Mouse (Mus musculus) intestine, embryonic 14.5 days (tissue): ENCODE data around the gene Txndc17. TPM values are rescaled to one million over a fixed set of nuclear protein-coding genes. Genes with fewer than 3 reads are reported as not detected.
"Not testable (repeated sequence)": the region's sequence is repeated elsewhere in the genome, so short reads cannot be mapped to it uniquely, and the experiment has no call there.

Experiments
- ATAC-seq: fragments of 200-750 bp; cut with Nextera tagmentation; replicated peaks from 2 replicates; pipeline ENCODE4 v1.8.0; 2017; ENCODE audit warnings: low read depth, moderate number of reproducible peaks, moderate TSS enrichment, moderate library complexity; ENCODE audit not compliant: low FRiP score, low TSS enrichment
- DNase-seq: peaks from one replicate; pipeline ENCODE4 v3.0.0-alpha.2; 2018; ENCODE audit warnings: low spot score
- H3K27ac ChIP-seq: fragments of 300-500 bp; sonication (generic); 2 replicates; pipeline ENCODE4 v1.5.1; 2014; ENCODE audit warnings: low read depth, mild to moderate bottlenecking, control low read depth
- H3K27me3 ChIP-seq: fragments of 300-500 bp; sonication (generic); replicated peaks from 2 replicates; pipeline ENCODE4 v1.6.1; 2014; ENCODE audit warnings: low read length, control low read depth; ENCODE audit not compliant: control insufficient read depth, insufficient read depth
- H3K36me3 ChIP-seq: fragments of 300-500 bp; sonication (generic); 2 replicates; pipeline ENCODE4 v1.6.1; 2014; ENCODE audit warnings: low read length, control low read depth; ENCODE audit not compliant: control insufficient read depth, insufficient read depth
- H3K4me1 ChIP-seq: fragments of 300-500 bp; sonication (generic); replicated peaks from 2 replicates; pipeline ENCODE4 v1.6.1; 2014; ENCODE audit warnings: low read length, control low read depth, mixed read lengths; ENCODE audit not compliant: control insufficient read depth, insufficient read depth
- H3K4me2 ChIP-seq: fragments of 300-500 bp; sonication (generic); 2 replicates; pipeline ENCODE4 v1.6.1; 2014; ENCODE audit warnings: low read length
- H3K4me3 ChIP-seq: fragments of 300-500 bp; sonication (generic); 2 replicates; pipeline ENCODE4 v1.5.1; 2014; ENCODE audit warnings: low read depth, low read length, control low read depth, mixed read lengths
- H3K9ac ChIP-seq: fragments of 300-500 bp; sonication (generic); 2 replicates; pipeline ENCODE4 v1.6.1; 2014; ENCODE audit warnings: mild to moderate bottlenecking, low read length
- H3K9me3 ChIP-seq: fragments of 300-500 bp; sonication (generic); 2 replicates; pipeline ENCODE4 v1.6.1; 2016; ENCODE audit warnings: low read length, control low read depth; ENCODE audit not compliant: control insufficient read depth
- WGBS: fragments of 180-500 bp; shearing (Covaris S2); extraction: QIAGEN DNeasy Blood & Tissue Kit; methylation state at CpG from one replicate; pipeline ENCODE4 v1.1.7; 2014; 5-methylcytosine and 5-hydroxymethylcytosine counted together
- polyA plus RNA-seq: library from polyadenylated mRNA; unstranded; fragments of >200 nt; fragmentation: Nextera tagmentation; extraction: Ambion mirVana; gene quantifications from 2 replicates; pipeline ENCODE4 v1.2.1, GENCODE M21; 2014

Gene Txndc17
- polyA plus RNA-seq, result 256 and 268 TPM in 2 replicates

DNA sequence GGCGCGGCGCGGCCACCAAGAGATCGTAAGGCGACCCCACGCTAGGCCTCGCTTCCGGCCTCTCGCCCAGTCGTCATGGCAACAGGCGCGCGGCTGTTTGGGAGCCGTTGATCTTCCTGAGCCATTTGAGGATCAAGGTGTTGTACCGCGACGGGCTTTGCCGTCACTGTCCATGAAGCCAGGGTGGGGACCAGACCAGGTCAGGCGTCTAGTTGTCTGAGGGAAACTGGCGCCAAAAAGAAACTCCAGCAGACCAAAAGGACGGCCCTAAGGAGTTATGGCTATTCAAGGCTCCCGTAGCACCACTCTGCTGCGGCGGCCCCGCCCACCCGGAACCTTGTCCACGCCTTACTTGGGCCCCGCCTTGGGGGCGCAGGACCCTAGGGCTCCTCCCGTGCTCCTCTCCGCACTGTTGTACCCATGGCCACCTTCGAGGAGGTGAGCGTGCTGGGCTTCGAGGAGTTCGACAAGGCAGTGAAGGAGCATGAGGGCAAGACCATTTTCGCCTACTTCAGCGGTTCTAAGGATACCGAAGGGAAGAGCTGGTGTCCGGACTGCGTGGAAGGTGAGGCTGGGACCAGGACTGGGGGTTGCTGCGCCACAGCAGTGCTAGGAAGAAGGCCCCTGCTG, at the start of gene Txndc17, which contains the start of gene 4933427D14Rik:
Gene Txndc17, plus strand, starts transcription at position 344 of the 630 bp plus-strand sequence.
Gene 4933427D14Rik, minus strand, starts transcription at position 256 of the 630 bp plus-strand sequence.
- ATAC-seq, result peak; percentile 98
- Histone ChIP-seq H3K27ac (peak within 1 kb of the TSS; percentile 73), H3K4me1 (peaks cover 15% of the 10 kb centered on the region), H3K36me3 (peaks cover 33% of the 10 kb centered on the region), H3K4me2 (peak within 1 kb of the TSS; percentile 91), H3K9ac (peak within 1 kb of the TSS; percentile 72), H3K4me3 (peak within 1 kb of the TSS; percentile 86), H3K27me3 (no peaks in the 10 kb centered on the region), H3K9me3 (no peaks in the 10 kb centered on the region)
- under 1% methylated on average over 35 of the region's 42 CpGs for WGBS
- DNase-seq, result peak; percentile 93

DNA sequence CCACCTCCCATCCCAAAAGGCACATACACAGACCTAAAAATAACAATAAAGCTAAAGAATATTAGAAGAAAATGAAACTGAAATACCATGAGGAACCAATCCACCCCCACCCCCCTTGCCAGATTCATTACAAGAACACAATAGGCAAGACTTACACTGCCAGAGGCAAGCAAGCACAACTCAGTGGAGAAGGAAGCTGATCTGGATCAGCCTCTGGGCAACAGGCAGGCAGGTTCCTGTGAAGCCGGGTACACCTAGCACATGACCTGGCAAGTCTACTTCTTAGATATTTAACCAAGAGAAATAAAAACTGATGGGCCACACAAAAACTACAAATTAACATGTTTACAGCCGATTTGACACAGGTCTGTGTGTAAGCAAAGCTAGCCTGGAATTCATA, 44.1 kb upstream of the Txndc17 start:
- H3K27me3 ChIP-seq, result no peaks in the 10 kb centered on the region
- H3K9ac ChIP-seq, result no peak overlapping the region
- DNase-seq, result no peak
- H3K4me2 ChIP-seq, result no peak overlapping the region
- no peaks in the 10 kb centered on the region for H3K4me1 ChIP-seq
- no peak overlapping the region for H3K27ac ChIP-seq
- no peak overlapping the region for H3K4me3 ChIP-seq
- 90% methylated on average over 2 of the region's 2 CpGs for WGBS
- H3K9me3 ChIP-seq, result no peaks in the 10 kb centered on the region
- no peak for ATAC-seq
- H3K36me3 ChIP-seq, result peaks cover 62% of the 10 kb centered on the region

DNA sequence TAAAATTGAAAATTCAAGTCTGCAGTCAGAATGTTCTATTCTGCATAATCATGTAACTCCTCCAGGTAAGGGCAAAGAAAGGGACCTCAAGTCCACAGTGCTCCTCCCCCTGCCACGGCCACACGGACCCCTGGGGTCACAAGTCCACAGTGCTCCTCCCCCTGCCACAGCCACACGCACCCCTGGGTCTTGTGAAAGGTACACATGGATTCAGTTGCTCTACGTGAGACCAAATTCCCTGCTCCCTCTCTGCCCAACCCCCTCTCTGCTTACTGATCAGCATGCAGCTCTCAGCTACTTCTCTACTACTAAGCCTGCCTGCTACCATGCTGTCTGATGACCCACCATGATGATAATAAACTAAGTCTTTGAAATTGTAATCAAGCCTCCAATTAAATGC, 37.5 kb upstream of the Txndc17 start:
- Histone ChIP-seq H3K27ac (no peak overlapping the region), H3K9me3 (no peaks in the 10 kb centered on the region), H3K9ac (no peak overlapping the region), H3K4me1 (no peaks in the 10 kb centered on the region), H3K4me2 (no peak overlapping the region), H3K36me3 (peaks cover 81% of the 10 kb centered on the region), H3K27me3 (no peaks in the 10 kb centered on the region), H3K4me3 (no peak overlapping the region)
- ATAC-seq (no peak), DNase-seq (peak; percentile 16)
- 81% methylated on average over 4 of the region's 4 CpGs for WGBS

DNA sequence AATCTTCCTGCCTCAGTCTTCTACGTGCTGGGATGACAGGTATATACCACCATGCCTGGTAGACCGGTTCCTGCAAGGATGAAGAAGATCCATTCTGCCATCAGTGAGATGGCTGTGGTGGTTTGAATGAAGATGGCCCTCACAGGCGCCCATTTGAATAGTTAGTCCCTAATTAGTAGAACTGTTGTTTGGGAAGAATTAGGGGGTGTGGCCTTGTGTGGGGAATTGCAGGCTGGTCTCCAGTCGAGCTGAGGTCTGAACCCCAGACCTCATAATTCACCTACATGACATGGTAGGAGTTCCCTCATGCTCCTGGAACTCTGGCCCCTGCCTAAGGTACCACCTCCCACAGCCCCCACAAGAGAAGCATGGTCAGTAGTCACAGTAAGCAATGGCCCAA, 35.4 kb upstream of the Txndc17 start:
- H3K4me1 ChIP-seq, H3K9ac ChIP-seq, H3K27ac ChIP-seq, ATAC-seq, H3K4me3 ChIP-seq, H3K9me3 ChIP-seq, H3K4me2 ChIP-seq, H3K27me3 ChIP-seq: not testable (repeated sequence)
- 69% methylated on average over 4 of the region's 4 CpGs for WGBS
- peaks cover 82% of the 10 kb centered on the region for H3K36me3 ChIP-seq
- peak; percentile 43 for DNase-seq

DNA sequence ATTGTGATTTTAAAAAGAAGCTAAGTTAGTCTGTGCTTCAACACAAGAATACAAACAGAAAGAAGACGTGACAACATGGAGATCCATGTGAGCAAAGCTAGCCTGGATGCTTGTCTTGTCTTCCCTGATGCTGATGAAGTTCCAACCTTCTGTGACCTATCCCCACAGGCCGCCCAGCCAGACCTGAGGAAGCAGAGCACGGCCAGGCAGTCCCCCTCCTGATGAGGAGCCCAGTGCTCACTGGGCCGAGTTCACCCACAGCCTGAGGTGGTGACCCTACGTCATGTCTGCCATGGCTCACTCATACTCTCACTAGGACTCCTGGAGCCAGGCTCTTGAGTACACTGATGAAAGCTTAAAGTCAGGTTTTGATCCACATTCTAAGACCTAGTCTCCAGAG, 33.8 kb upstream of the Txndc17 start:
- DNase-seq (no peak), ATAC-seq (no peak)
- 87% methylated on average over 5 of the region's 5 CpGs for WGBS
- Histone ChIP-seq H3K36me3 (peaks cover 84% of the 10 kb centered on the region), H3K9me3 (no peaks in the 10 kb centered on the region), H3K9ac (no peak overlapping the region), H3K4me3 (no peak overlapping the region), H3K4me2 (no peak overlapping the region), H3K4me1 (no peaks in the 10 kb centered on the region), H3K27ac (no peak overlapping the region), H3K27me3 (no peaks in the 10 kb centered on the region)

DNA sequence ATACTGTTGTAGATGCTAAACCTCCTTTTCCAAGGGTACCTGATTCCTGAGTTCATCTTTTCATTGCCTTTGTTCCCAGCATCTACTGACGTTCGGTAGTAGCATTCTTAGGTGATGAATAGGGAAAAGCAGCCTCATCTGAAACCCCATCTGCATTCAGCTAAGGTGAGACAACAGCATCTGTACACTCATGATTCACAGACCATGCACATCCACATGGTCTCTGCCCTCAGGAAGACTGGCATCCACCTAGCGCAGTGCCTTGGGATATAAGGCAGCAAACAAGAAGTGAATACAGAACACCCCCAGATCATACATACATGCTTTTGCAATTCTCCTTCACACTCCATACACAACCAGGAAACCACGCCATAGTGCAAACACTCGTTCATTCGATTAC, 32.6 kb upstream of the Txndc17 start:
- no peaks in the 10 kb centered on the region for H3K9me3 ChIP-seq
- H3K36me3 ChIP-seq, result peaks cover 78% of the 10 kb centered on the region
- H3K4me2 ChIP-seq, result no peak overlapping the region
- 97% methylated on average over 6 of the region's 6 CpGs for WGBS
- no peak overlapping the region for H3K9ac ChIP-seq
- H3K27ac ChIP-seq, result no peak overlapping the region
- no peaks in the 10 kb centered on the region for H3K4me1 ChIP-seq
- DNase-seq (no peak), ATAC-seq (no peak)
- H3K27me3 ChIP-seq, result no peaks in the 10 kb centered on the region
- H3K4me3 ChIP-seq, result no peak overlapping the region

DNA sequence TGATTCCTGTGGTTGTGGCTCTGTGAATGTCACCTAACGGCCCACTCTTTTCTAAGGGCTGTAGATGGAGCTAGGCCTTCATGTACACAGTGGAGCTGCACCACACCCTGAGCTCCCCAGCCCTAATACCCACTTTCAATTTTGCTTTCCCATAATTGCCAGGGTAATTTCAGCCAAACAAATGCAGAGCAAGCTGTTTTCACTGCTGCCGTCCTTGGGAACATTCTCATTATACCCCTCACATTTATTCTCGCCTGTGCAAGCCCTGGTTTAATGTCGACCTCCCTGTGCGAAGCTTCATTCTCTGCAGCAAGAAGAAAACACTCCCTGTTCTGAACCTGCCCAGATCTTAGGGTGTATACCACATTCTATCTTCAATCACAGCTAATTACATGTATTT, 31.4 kb upstream of the Txndc17 start:
- no peak for DNase-seq
- no peak overlapping the region for H3K27ac ChIP-seq
- H3K9ac ChIP-seq, result no peak overlapping the region
- H3K36me3 ChIP-seq, result peaks cover 76% of the 10 kb centered on the region
- H3K4me3 ChIP-seq, result no peak overlapping the region
- ATAC-seq, result no peak
- WGBS, result 90% methylated on average over 5 of the region's 5 CpGs
- H3K27me3 ChIP-seq, result no peaks in the 10 kb centered on the region
- H3K4me2 ChIP-seq, result no peak overlapping the region
- no peaks in the 10 kb centered on the region for H3K9me3 ChIP-seq
- no peaks in the 10 kb centered on the region for H3K4me1 ChIP-seq

DNA sequence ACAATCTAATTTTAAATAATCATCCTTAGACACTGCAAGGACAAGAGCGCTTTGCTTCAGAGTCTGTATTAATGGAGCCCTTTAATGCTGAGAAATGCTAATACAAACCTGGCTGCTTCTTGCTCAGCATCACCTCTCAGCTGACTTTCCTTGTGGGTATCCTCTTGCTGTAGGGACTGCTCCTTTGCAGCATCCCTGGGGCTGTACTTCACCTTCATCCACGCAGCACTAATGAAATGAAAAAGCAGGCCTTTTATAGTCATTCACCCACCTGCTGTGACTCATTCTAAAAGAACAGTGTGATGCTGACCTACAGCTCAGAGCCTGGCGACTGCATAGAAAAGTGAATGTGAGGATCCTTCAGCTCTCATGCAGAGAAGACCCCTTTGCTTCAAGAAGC, 30.8 kb upstream of the Txndc17 start:
- no peaks in the 10 kb centered on the region for H3K4me1 ChIP-seq
- H3K4me3 ChIP-seq, result no peak overlapping the region
- H3K4me2 ChIP-seq, result no peak overlapping the region
- no peak for ATAC-seq
- 68% methylated on average over 3 of the region's 3 CpGs for WGBS
- no peaks in the 10 kb centered on the region for H3K27me3 ChIP-seq
- no peak overlapping the region for H3K9ac ChIP-seq
- H3K27ac ChIP-seq, result no peak overlapping the region
- DNase-seq, result no peak
- H3K9me3 ChIP-seq, result no peaks in the 10 kb centered on the region
- H3K36me3 ChIP-seq, result peaks cover 78% of the 10 kb centered on the region

DNA sequence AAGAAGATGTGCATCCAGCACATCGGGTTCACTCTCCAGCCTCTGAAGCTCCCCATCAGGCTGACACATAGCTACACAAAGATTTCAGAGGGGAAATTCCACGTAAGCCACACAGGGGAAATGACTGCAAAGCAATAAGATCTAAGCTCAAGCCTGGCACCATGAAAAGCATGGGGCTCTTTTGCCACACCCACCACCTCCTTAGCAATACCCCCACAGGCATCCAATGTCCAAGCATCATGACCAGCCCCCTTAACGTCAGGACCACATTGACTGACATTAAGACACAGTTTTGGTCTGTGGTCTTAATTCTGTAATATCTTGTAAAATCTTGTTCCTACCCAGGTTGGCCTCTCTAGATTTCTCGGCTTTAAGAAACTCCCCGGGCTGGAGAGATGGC, 26.8 kb upstream of the Txndc17 start:
- no peak for ATAC-seq

More for the DNA sequence above, 26.8 kb upstream of the Txndc17 start:
- H3K4me3 ChIP-seq, result no peak overlapping the region
- no peak overlapping the region for H3K4me2 ChIP-seq
- DNase-seq, result no peak
- WGBS, result 90% methylated on average over 5 of the region's 5 CpGs
- H3K4me1 ChIP-seq, result no peaks in the 10 kb centered on the region
- H3K27ac ChIP-seq, result no peak overlapping the region
- peaks cover 50% of the 10 kb centered on the region for H3K36me3 ChIP-seq
- no peak overlapping the region for H3K9ac ChIP-seq
- no peaks in the 10 kb centered on the region for H3K27me3 ChIP-seq
- H3K9me3 ChIP-seq, result no peaks in the 10 kb centered on the region
